In genomic region chr1:51687484-51688223, GRCm38 (mm10) we compare ENCODE assay signal across 12 mouse cellular contexts.
DNase-seq lines count a peak whose midpoint lies in the region; ATAC-seq lines count a peak whose summit lies in the region.
"Had no signal": no experiment of that assay in that cellular context is flagged by ENCODE, and none has a peak within 500 bp of the region (broad histone marks: within the 10 kb centered on the region; RNA-seq: fewer than 3 reads in every experiment).

No protein-coding gene starts in this region.

- no peaks in the 10 kb centered on the region for H3K36me3 ChIP-seq in lung, embryonic 15.5 days
- H3K36me3 ChIP-seq in embryonic facial prominence, embryonic 14.5 days (ENCODE audit: control insufficient read depth, insufficient read depth, low read length): no peaks in the 10 kb centered on the region
- no peaks in the 10 kb centered on the region for H3K36me3 ChIP-seq in hindbrain, embryonic 16.5 days (ENCODE audit: control insufficient read depth, insufficient read depth, low read length)
- H3K36me3 ChIP-seq in neural tube, embryonic 14.5 days (ENCODE audit: control insufficient read depth, insufficient read depth, low read length): no peaks in the 10 kb centered on the region
- H3K36me3 ChIP-seq: liver, embryonic 12.5 days had no signal

- DNase-seq in lung, postnatal 14 days: no peak
- DNase-seq in embryonic facial prominence, embryonic 14.5 days (ENCODE audit: low spot score): peak; percentile 40
- DNase-seq in cerebellum, postnatal 14 days: no peak
- no peak for DNase-seq in thymus, postnatal 36 days
- no peak for DNase-seq in spleen, adult 18-20 months
- DNase-seq: heart, adult 18-20 months had no signal

- no peaks in the 10 kb centered on the region for H3K4me1 ChIP-seq in lung, embryonic 15.5 days
- no peaks in the 10 kb centered on the region for H3K4me1 ChIP-seq in embryonic facial prominence, embryonic 14.5 days (ENCODE audit: control insufficient read depth, insufficient read depth, low read length)
- peaks cover 8% of the 10 kb centered on the region for H3K4me1 ChIP-seq in hindbrain, embryonic 16.5 days (ENCODE audit: control insufficient read depth, insufficient read depth, low read depth, low read length)
- H3K4me1 ChIP-seq in neural tube, embryonic 14.5 days (ENCODE audit: control insufficient read depth, insufficient read depth, low read length): no peaks in the 10 kb centered on the region
- H3K4me1 ChIP-seq: liver, embryonic 12.5 days had no signal

- no peak for ATAC-seq in lung, embryonic 15.5 days (ENCODE audit: borderline replicate concordance, extremely low read depth, low FRiP score, low TSS enrichment)
- ATAC-seq in embryonic facial prominence, embryonic 14.5 days (ENCODE audit: low read depth): peak; percentile 70; the same call in 1 of the 2 replicates
- ATAC-seq in hindbrain, embryonic 16.5 days: peak; percentile 94
- ATAC-seq in neural tube, embryonic 14.5 days (ENCODE audit: low read depth): peak; percentile 91
- ATAC-seq: CD4-positive, CD25-positive, alpha-beta regulatory T cell, adult 4 months; liver, embryonic 12.5 days had no signal

- H3K4me2 ChIP-seq in lung, embryonic 15.5 days: peak overlapping the region; percentile 24; the same call in 1 of the 2 replicates
- H3K4me2 ChIP-seq in embryonic facial prominence, embryonic 14.5 days (ENCODE audit: low read depth, low read length): no peak overlapping the region
- H3K4me2 ChIP-seq in hindbrain, embryonic 16.5 days (ENCODE audit: low read length): no peak overlapping the region
- no peak overlapping the region for H3K4me2 ChIP-seq in neural tube, embryonic 14.5 days (ENCODE audit: low read depth, low read length)
- H3K4me2 ChIP-seq: liver, embryonic 12.5 days had no signal

- no peak overlapping the region for H3K27ac ChIP-seq in lung, embryonic 15.5 days
- no peak overlapping the region for H3K27ac ChIP-seq in embryonic facial prominence, embryonic 14.5 days (replicated peaks; ENCODE audit: low read depth, low read length)
- H3K27ac ChIP-seq in hindbrain, embryonic 16.5 days (ENCODE audit: low read depth, low read length): peak overlapping the region; percentile 66
- H3K27ac ChIP-seq in neural tube, embryonic 14.5 days (ENCODE audit: low read depth, low read length): peak overlapping the region; percentile 46; the same call in 1 of the 2 replicates
- H3K27ac ChIP-seq: liver, embryonic 12.5 days had no signal

- no peaks in the 10 kb centered on the region for H3K9me3 ChIP-seq in lung, embryonic 15.5 days
- no peaks in the 10 kb centered on the region for H3K9me3 ChIP-seq in embryonic facial prominence, embryonic 14.5 days (ENCODE audit: control insufficient read depth, low read length)
- no peaks in the 10 kb centered on the region for H3K9me3 ChIP-seq in hindbrain, embryonic 16.5 days (ENCODE audit: control insufficient read depth, low read length)
- no peaks in the 10 kb centered on the region for H3K9me3 ChIP-seq in neural tube, embryonic 14.5 days (ENCODE audit: control insufficient read depth, low read length)
- H3K9me3 ChIP-seq: liver, embryonic 12.5 days had no signal

- no peak overlapping the region for H3K9ac ChIP-seq in lung, embryonic 15.5 days
- H3K9ac ChIP-seq in embryonic facial prominence, embryonic 14.5 days (ENCODE audit: low read depth, low read length): no peak overlapping the region
- peak overlapping the region; percentile 42; the same call in 1 of the 2 replicates for H3K9ac ChIP-seq in hindbrain, embryonic 16.5 days (ENCODE audit: low read depth, low read length)
- H3K9ac ChIP-seq in neural tube, embryonic 14.5 days (replicated peaks; ENCODE audit: low read depth, low read length): no peak overlapping the region
- H3K9ac ChIP-seq: liver, embryonic 12.5 days had no signal

- H3K27me3 ChIP-seq in lung, embryonic 15.5 days: no peaks in the 10 kb centered on the region
- no peaks in the 10 kb centered on the region for H3K27me3 ChIP-seq in embryonic facial prominence, embryonic 14.5 days (replicated peaks; ENCODE audit: control insufficient read depth, insufficient read depth, low read length)
- no peaks in the 10 kb centered on the region for H3K27me3 ChIP-seq in hindbrain, embryonic 16.5 days (replicated peaks; ENCODE audit: control insufficient read depth, insufficient read depth, low read length)
- H3K27me3 ChIP-seq in neural tube, embryonic 14.5 days (ENCODE audit: control insufficient read depth, insufficient read depth, low read length): no peaks in the 10 kb centered on the region
- H3K27me3 ChIP-seq: liver, embryonic 12.5 days had no signal

- WGBS in lung, embryonic 15.5 days: 31% methylated on average over 7 of the region's 7 CpGs
- WGBS in embryonic facial prominence, embryonic 14.5 days: 39% methylated on average over 7 of the region's 7 CpGs
- WGBS in hindbrain, embryonic 16.5 days: 31% methylated on average over 7 of the region's 7 CpGs
- WGBS in neural tube, embryonic 14.5 days: 39% methylated on average over 7 of the region's 7 CpGs

- H3K4me3 ChIP-seq in lung, embryonic 15.5 days: no peak overlapping the region
- H3K4me3 ChIP-seq in embryonic facial prominence, embryonic 14.5 days (ENCODE audit: low read depth, low read length): no peak overlapping the region
- no peak overlapping the region for H3K4me3 ChIP-seq in hindbrain, embryonic 16.5 days (ENCODE audit: low read length)
- no peak overlapping the region for H3K4me3 ChIP-seq in neural tube, embryonic 14.5 days (ENCODE audit: low read depth, low read length)
- H3K4me3 ChIP-seq: erythroblast, embryonic 14.5 days; liver, embryonic 12.5 days had no signal

Comparison
In these comparisons a context has a peak if more than half of its experiments do, and no peak if none do; other contexts are left out.
1. H3K27ac ChIP-seq: peak in hindbrain, embryonic 16.5 days (single experiment) and neural tube, embryonic 14.5 days (single experiment); none in lung, embryonic 15.5 days (single experiment) and embryonic facial prominence, embryonic 14.5 days (single experiment).